Mouse (Mus musculus): ENCODE measurements around the gene Cyb561d2. TPM values are rescaled to one million over a fixed set of nuclear protein-coding genes. Genes with fewer than 3 reads are reported as not detected.
A peak's percentile ranks its signal among the peaks of the same experiment; 100 is the strongest.

The Cyb561d2 gene
- total RNA-seq, 1 experiment from 2014 or later: 13.7 TPM

DNA sequence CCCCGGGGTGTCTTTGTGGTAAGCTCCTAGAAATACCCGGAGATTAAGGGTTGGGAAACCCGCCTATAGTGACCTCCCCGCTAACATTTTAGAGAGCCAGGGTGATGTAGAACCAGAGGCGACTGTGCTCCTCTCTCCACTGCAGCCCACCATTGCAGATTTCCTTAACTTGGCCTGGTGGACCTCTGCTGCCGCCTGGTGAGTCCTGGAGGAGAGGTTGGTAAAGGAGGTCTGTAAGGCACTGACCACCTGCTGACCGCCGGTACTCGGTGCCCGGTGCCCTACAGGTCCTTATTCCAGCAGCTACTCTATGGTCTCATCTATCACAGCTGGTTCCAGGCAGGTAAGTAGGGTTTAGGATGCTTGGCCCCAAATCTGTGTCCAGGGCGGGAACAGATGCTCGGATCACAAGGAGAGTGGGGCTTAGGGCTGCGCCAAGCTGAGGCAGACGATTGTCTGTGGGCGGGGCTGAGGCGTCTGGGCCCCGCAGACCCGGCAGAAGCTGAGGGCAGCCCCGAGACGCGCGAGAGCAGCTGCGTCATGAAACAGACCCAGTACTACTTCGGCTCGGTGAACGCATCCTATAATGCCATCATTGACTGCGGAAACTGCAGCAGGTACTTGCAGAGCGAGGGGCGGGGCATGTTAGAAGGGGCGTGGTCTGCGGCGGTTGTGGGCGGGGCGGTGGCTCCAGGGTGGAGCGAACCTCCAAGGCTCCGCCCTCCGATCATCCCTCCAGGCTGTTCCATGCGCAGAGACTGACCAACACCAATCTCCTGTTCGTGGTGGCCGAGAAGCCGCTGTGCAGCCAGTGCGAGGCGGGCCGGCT lies 15.6 kb downstream of the Cyb561d2 start:
- ATAC-seq (replicated peaks; ENCODE audit: low read depth, poor library complexity, severe bottlenecking): peak; percentile 71

DNA sequence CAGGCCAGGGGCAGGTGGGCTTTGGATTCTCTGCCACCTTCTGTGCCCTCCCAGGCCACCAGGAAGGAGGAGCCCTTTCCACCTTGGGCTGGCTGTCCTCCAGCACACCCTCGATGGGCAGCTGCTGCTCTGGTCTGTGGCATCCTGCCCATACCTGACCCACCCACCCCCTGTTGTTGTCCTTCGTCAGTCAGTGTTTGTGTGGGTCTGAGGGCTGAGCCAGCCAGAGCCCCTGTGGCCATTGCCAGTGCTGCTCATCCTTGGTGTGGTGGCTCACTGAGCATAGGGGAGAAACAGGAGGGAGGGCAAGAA lies 19.6 kb downstream of the Cyb561d2 start:
- ATAC-seq (replicated peaks; ENCODE audit: low read depth, poor library complexity, severe bottlenecking): no peak

GRCm38 (mm10) chr9:107521711-107522399 lies 20.1 kb downstream of the Cyb561d2 start:
- peak; percentile 45 for ATAC-seq (replicated peaks; ENCODE audit: low read depth, poor library complexity, severe bottlenecking)

DNA sequence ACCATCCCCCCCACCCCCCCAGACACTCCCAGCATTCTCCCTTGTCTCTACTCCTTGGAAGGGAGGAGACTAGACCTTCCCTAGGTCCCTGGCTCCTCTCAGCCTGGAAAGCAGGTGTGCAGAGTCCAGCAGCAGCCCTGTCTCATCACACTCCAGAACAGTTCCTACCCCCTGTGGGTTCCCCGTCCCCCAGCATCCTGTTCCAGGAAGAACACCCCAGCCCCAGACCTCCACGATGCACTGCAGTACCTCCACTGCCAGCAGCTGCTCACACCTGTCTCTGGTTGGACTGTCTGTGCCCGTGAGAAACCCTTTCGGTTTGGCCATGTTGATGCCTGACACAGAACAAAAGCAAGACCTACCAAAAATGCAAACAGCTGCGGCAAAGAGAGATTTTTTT lies 20.8 kb downstream of the Cyb561d2 start:
- 0 out of 2 replicates have a peak, but pooled peaks have one; percentile 16 for ATAC-seq (replicated peaks; ENCODE audit: low read depth, poor library complexity, severe bottlenecking)

GRCm38 (mm10) chr9:107520331-107520730 lies 21.7 kb downstream of the Cyb561d2 start:
- ATAC-seq (replicated peaks; ENCODE audit: low read depth, poor library complexity, severe bottlenecking): no peak

DNA sequence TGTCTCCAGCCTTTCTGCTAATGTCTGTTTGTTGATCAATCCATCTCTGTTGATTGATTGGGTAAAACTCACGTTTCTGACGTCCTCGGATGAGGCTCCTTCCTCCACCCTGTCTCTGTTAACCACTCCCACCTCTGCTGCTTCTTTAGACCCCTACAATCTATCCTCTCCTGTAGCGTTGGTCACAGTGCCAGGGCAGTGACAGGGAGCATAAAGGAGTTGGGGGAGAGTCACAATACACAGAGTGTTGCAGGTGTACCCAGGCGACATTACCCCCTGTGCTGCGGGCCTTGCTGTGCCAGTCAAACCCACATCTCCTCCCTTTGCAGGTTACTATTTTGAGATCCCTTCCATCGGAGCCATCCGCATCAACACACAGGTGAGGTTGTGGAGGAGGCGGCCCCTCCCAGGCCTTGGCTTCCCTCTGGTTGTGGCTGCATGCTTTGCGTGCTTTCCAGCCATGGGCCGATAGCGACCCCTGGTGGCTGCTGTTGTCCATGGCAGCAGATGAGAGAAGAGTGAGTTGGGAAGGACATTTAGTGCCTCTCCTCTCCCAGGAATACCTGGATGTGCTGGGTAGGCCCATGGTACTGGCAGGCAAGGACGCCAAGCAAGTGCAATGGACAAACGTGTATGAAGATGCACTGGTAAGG lies 27.6 kb downstream of the Cyb561d2 start:
- ATAC-seq (replicated peaks; ENCODE audit: low read depth, poor library complexity, severe bottlenecking): peak; percentile 93

DNA sequence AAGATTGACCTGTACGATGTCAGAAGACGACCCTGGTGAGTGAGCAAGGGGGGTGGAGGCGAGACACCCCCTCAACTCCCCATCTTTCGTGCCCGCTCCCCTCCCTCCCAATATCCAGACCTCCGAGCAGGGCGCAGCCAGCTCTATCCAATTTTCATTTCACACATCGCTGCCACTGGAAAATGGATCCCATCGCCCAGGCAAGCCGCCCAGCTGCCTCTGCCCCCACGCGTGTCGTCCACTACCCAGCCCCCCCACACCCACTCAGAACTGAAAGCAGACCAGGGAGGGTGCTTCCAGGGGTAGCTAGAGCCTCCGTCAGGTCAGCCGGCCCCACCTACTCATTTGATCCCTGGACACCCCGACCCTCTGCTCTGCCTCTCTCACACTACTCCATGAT lies 29.7 kb downstream of the Cyb561d2 start:
- no peak for ATAC-seq (replicated peaks; ENCODE audit: low read depth, poor library complexity, severe bottlenecking)

- no peak for ATAC-seq (replicated peaks; ENCODE audit: low read depth, poor library complexity, severe bottlenecking)
Measured at GRCm38 (mm10) chr9:107511436-107511835, 30.6 kb downstream of the Cyb561d2 start.

GRCm38 (mm10) chr9:107510384-107511100 lies 31.5 kb downstream of the Cyb561d2 start:
- no peak for ATAC-seq (replicated peaks; ENCODE audit: low read depth, poor library complexity, severe bottlenecking)

- no peak for ATAC-seq (replicated peaks; ENCODE audit: low read depth, poor library complexity, severe bottlenecking)
Measured at GRCm38 (mm10) chr9:107508266-107508665, 33.7 kb downstream of the Cyb561d2 start.

DNA sequence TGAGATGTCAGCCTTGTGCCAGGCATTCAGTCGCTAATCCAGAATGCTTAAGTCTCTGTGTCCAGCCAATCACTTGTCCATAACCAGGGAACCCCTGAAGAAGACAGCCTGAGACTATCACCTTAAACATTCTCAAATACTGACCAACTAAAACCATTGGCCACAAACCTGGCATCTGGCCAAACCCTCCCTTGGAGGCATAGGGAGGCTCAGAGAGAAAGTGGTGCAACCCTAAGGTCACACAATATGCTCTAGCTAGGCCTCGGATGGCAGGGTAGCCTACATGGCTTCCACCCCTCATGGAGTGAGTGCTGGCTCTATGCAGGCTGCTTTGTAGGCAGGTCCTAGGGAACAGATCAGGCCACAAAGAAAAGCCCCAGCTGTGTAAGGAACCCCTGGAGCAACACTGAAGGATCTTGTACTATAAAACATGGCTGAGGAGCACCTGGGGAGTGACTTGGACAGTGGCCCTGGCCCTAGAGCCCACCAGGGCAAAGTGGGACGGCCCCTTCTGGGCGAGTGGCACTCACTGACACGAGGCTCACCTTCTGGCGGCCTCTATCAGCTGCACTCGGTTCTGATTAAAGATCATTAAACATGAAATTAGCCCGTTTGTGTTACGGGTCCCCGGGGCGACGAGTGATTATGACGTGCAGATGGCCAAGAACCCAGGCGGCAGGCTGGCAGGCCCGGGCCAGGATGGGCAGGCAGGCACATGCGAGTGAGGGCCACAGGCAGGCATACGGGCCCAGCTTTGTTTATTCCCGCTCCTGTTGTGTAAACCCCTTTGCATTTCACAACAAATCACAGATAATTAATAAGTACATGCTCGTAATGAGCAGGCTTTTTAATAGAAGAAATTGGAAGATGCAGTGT lies 37.1 kb downstream of the Cyb561d2 start:
- no peak for ATAC-seq (replicated peaks; ENCODE audit: low read depth, poor library complexity, severe bottlenecking)

GRCm38 (mm10) chr9:107502131-107502846 lies 39.7 kb downstream of the Cyb561d2 start:
- no peak for ATAC-seq (replicated peaks; ENCODE audit: low read depth, poor library complexity, severe bottlenecking)

DNA sequence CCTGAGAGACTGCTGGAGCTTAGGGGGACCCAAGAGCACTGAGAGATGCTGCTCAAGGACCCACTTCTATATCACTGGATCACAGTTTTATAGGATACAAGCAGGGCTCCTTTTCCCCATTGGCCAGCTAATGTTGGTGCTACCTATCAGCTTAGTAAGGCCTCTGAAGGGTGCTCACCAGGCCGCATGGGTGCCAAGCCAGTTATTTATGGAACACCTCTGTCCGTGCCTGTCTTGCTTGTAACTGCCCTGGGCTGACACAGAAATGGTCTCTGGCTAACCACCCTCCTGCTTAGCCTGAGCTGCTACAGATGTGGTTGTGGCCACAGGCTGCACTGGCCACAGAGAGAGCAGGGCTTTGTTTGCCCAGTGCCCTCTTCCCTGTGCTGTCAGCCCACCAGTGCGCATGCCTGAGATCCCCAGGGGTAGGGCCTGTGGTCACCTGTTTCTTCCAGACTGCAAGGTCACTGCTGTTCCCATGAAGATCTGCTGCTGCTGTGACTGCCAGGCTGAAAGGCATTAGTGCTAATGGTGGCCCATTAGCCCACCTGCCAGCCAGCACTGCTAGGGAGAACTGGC lies 41.2 kb downstream of the Cyb561d2 start:
- ATAC-seq (replicated peaks; ENCODE audit: low read depth, poor library complexity, severe bottlenecking): no peak

DNA sequence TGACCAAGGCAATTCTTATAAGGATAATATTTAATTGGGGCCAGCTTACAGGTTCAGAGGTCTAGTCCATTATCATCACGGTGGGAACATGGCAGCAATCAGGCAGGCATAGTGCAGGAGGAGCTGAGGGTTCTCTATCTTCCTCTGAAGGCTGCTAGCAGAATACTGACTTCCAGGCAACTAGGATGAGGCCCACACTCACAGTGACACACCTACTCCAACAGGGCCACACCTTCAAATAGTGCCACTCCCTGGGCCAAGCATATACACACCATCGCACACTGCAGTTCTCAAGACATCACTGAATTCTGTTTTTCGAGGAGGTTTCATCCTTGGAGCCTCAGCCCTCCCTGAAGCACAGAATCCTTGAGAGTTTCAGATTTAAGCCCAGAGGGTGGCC lies 45.6 kb downstream of the Cyb561d2 start:
- ATAC-seq (replicated peaks; ENCODE audit: low read depth, poor library complexity, severe bottlenecking): no peak

GRCm38 (mm10) chr9:107494238-107494637 lies 47.8 kb downstream of the Cyb561d2 start:
- ATAC-seq (replicated peaks; ENCODE audit: low read depth, poor library complexity, severe bottlenecking): no peak

DNA sequence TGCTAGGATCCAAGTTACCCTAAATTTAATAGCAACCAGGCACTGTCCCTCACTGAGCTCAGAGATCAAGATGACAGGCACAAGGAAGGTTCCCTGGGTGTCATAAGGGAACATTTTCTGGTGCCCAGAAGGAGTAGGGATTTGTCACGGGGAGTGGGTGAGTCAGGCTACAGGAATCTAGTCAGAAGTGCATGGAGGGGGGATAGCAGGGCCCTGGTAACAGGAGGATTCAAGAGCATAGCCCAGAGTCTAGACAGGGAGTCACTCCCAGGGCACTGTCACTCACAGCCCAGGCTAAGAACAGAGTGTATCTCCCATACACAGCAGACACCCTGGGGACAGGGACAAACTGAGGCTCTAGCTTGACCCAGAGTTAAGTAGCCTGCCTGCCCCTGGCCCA lies 48.5 kb downstream of the Cyb561d2 start:
- no peak for ATAC-seq (replicated peaks; ENCODE audit: low read depth, poor library complexity, severe bottlenecking)

DNA sequence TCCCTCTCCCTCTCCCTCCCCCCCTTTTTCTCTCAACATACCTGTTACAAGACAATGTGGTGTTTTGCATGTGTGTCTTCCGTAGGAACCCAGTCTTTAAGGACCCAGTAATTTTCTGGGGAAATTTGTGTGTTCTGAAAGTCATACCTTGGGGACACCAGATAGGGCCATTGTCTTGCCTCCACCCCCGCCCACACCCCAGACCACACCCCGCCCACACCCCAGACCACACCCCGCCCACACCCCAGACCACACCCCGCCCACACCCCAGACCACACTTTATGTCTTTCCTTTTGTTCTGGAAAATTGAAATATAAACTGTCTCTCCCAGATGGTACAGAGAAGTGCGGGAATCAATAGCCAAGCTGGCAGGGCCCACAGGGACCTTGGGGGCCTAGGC lies 51.4 kb downstream of the Cyb561d2 start:
- no peak for ATAC-seq (replicated peaks; ENCODE audit: low read depth, poor library complexity, severe bottlenecking)

DNA sequence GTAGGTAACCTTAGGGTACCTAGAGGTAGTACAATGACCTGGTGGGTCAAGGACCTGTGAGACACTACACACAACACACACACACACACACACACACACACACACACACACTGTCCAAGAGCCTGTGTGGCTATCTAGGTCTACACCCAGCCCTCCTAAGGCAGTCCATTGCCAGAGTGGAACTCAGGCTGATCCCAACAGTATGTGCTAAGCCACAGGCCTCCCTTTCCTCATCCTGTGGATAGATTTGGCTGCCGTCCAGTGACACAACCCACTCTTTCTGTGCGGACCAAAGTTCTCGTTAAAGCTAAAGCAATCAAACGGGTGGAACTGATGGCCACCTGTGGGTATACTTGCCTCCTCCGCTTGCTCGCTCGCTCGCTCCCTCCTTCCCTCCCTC lies 51.8 kb downstream of the Cyb561d2 start:
- ATAC-seq (replicated peaks; ENCODE audit: low read depth, poor library complexity, severe bottlenecking): 0 out of 2 replicates have a peak, but pooled peaks have one; percentile 24

Measured in common myeloid progenitor, adult 5-6 weeks (primary cell).